In the genomic region with DNA sequence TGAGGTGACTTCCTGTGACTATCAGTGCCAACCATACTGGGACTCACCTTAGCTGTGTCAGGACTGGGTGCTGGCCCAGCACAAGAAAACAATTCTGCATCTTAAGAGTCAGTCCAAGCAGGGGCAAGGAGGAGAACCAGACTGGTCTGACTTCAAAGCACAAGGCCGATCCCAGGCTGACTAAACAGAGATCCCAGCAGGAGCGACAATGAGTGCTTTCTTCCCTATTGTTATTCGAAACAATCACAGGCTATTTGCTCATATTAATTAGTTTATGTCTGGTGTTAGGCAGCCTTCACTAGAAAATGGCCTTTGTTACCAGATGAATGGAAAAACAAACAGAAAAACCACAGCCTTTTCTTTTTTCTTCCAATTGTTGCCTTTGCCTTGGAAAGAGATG, we compare ENCODE assay signal across 18 mouse cellular contexts. TPM values are rescaled to one million over a fixed set of nuclear protein-coding genes. Genes with fewer than 3 reads are reported as not detected.
DNase-seq lines count a peak whose midpoint lies in the region; ATAC-seq lines count a peak whose summit lies in the region.
"Had no signal": no experiment of that assay in that cellular context is flagged by ENCODE, and none has a peak within 500 bp of the region (broad histone marks: within the 10 kb centered on the region; RNA-seq: fewer than 3 reads in every experiment).

No protein-coding gene starts in this region.

- peak; percentile 65 for ATAC-seq in frontal cortex, adult (ENCODE audit: low TSS enrichment)
- ATAC-seq: activated CD4-positive, CD25-positive, alpha-beta regulatory T cell, adult 4 months; hindbrain, postnatal 0 days; liver, postnatal 0 days; midbrain, embryonic 13.5 days had no signal

- no peak for DNase-seq in frontal cortex, postnatal 10 days (ENCODE audit: low spot score in 2 of 2)
- peak; percentile 17 for DNase-seq in layer of hippocampus, adult 9-10 months (ENCODE audit: low spot score)
- no peak for DNase-seq in layer of hippocampus, postnatal 14 days (ENCODE audit: low spot score in 2 of 2)
- peak; percentile 52 for DNase-seq in layer of hippocampus, adult 9-11 months
- DNase-seq in telencephalon, adult 2 months (ENCODE audit: low read depth, low spot score) = peak; percentile 66
- DNase-seq in adrenal gland, adult 8-10 months = no peak
- DNase-seq in yolk sac, embryonic 10.5 days (ENCODE audit: low spot score) = no peak
- DNase-seq: adrenal gland, postnatal 14 days; cerebellum, adult 18-20 months; cerebellum, postnatal 25 days; embryo, embryonic 11 days; kidney, adult 18-20 months; liver, postnatal 0 days; right cerebral cortex, postnatal 4 days had no signal

RNA-seq across cellular contexts. Expression of gene Lpar1, which starts 54.5 kb away (rescaled TPM):
- 10 to 100 TPM; 19.2 to 20.9 TPM for total RNA-seq in layer of hippocampus, postnatal 14 days (2021)
- 10 to 100 TPM; 18.1 to 34.1 (median 27.7) TPM for total RNA-seq in adrenal gland, adult 8-10 months (2022)

Comparison
In these comparisons a context has a peak if more than half of its experiments do, and no peak if none do; other contexts are left out.
1. DNase-seq: peak in layer of hippocampus, adult 9-10 months (single experiment), layer of hippocampus, adult 9-11 months (single experiment) and telencephalon, adult 2 months (single experiment); none in frontal cortex, postnatal 10 days (0 of 2), layer of hippocampus, postnatal 14 days (0 of 2), adrenal gland, adult 8-10 months (single experiment) and yolk sac, embryonic 10.5 days (single experiment).